Mouse (Mus musculus) heart, adult 11 months (tissue): ENCODE results near the gene Gm11757.
"Not testable (repeated sequence)": the region's sequence is repeated elsewhere in the genome, so short reads cannot be mapped to it uniquely, and the experiment has no call there.

Source experiments
- DNase-seq: peaks from one replicate; pipeline ENCODE4 v3.0.0; 2022

Gene Gm11757

GRCm38 (mm10) chr4:73891012-73891411 lies at the start of gene Gm11757:
Gene Gm11757, minus strand, starts transcription at chr4:73891112.
- not testable (repeated sequence) for DNase-seq

- not testable (repeated sequence) for DNase-seq
These were observed 29.7 kb upstream of the Gm11757 start, which contains the start of gene Gm11756 for GRCm38 (mm10) chr4:73920660-73921059. Gene Gm11756, minus strand, starts transcription at chr4:73920760.

- DNase-seq = not testable (repeated sequence)
These were observed 14.9 kb upstream of the Gm11757 start, which contains the start of gene Gm13871 for GRCm38 (mm10) chr4:73905853-73906252. Gene Gm13871, minus strand, starts transcription at chr4:73905953.

GRCm38 (mm10) chr4:73876166-73876565 lies 14.7 kb downstream of the Gm11757 start, which contains the start of gene Gm11758:
Gene Gm11758, minus strand, starts transcription at chr4:73876266.
- not testable (repeated sequence) for DNase-seq
